ENCODE assay signal across 15 mouse cellular contexts in the genomic region with DNA sequence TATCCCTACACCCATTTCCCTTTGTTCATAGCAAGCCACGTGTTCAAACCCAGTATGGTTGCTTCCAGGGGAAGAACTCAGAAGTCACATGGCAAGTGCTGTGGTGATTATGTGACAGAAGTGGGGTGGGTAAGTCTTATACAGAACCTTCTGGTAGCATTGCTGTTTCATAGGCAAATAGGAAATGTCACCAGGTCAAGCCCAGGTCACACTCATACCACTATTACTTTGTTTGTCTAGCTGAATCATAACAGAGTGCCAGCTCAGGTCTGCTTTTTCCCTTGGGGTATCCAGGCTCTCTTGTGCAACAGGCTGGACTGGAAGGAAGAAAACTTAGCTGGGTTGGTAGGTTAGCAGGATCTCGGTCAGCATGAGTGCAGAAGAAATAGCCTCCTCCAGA.
"Had no signal": no experiment of that assay in that cellular context is flagged by ENCODE, and none has a peak within 500 bp of the region (broad histone marks: within the 10 kb centered on the region; RNA-seq: fewer than 3 reads in every experiment).

No protein-coding gene starts in this region.

- ATAC-seq: midbrain, embryonic 15.5 days had no signal

- H3K27me3 ChIP-seq: kidney, embryonic 15.5 days; liver, embryonic 15.5 days; midbrain, embryonic 15.5 days; neural tube, embryonic 13.5 days had no signal

- DNase-seq: kidney, adult 2 months; kidney, postnatal 14 days; lung, embryonic 14.5 days; retina, postnatal 1 day; right cerebral cortex, postnatal 4 days; spleen, adult 18-20 months; thymus, adult 18-20 months; thymus, postnatal 14 days had no signal

- H3K4me3 ChIP-seq: kidney, embryonic 15.5 days; left cerebral cortex, adult 2 months; limb, embryonic 10.5 days; liver, embryonic 15.5 days; megakaryocyte, embryonic 14.5 days; midbrain, embryonic 15.5 days; neural tube, embryonic 13.5 days had no signal

- H3K36me3 ChIP-seq: kidney, embryonic 15.5 days; limb, embryonic 10.5 days; liver, embryonic 15.5 days; midbrain, embryonic 15.5 days; neural tube, embryonic 13.5 days had no signal
